Mouse (Mus musculus) spleen, adult 12 weeks (tissue): ENCODE data around the gene Kcnip1.

Experiments
- DNase-seq: peaks from one replicate; pipeline ENCODE4 v3.0.0; 2022; ENCODE audit warnings: low spot score

The Kcnip1 gene

GRCm38 (mm10) chr11:33901783-33902182, 91.2 kb downstream of the Kcnip1 start:
- no peak for DNase-seq

GRCm38 (mm10) chr11:33891084-33891483, 101.9 kb downstream of the Kcnip1 start:
- no peak for DNase-seq

GRCm38 (mm10) chr11:33890382-33890781, 102.6 kb downstream of the Kcnip1 start:
- DNase-seq = no peak

- no peak for DNase-seq
These were observed 105.3 kb downstream of the Kcnip1 start for GRCm38 (mm10) chr11:33887660-33888059.

- no peak for DNase-seq
These were observed 107.0 kb downstream of the Kcnip1 start for GRCm38 (mm10) chr11:33885981-33886380.

- no peak for DNase-seq
These were observed 110.1 kb downstream of the Kcnip1 start for GRCm38 (mm10) chr11:33882731-33883328.

- no peak for DNase-seq
These were observed 118.0 kb downstream of the Kcnip1 start for GRCm38 (mm10) chr11:33874925-33875324.

- no peak for DNase-seq
These were observed 119.7 kb downstream of the Kcnip1 start for GRCm38 (mm10) chr11:33873071-33873781.

GRCm38 (mm10) chr11:33872716-33873048, 120.3 kb downstream of the Kcnip1 start:
- DNase-seq = no peak

- DNase-seq = no peak
These were observed 120.8 kb downstream of the Kcnip1 start for GRCm38 (mm10) chr11:33871998-33872715.

- DNase-seq = no peak
These were observed 122.7 kb downstream of the Kcnip1 start for GRCm38 (mm10) chr11:33870246-33870645.

- DNase-seq = no peak
These were observed 123.4 kb downstream of the Kcnip1 start for GRCm38 (mm10) chr11:33869559-33869958.

GRCm38 (mm10) chr11:33866775-33867174, 126.2 kb downstream of the Kcnip1 start:
- no peak for DNase-seq

GRCm38 (mm10) chr11:33864245-33864644, 128.7 kb downstream of the Kcnip1 start:
- DNase-seq = no peak

GRCm38 (mm10) chr11:33861823-33862222, 131.1 kb downstream of the Kcnip1 start:
- no peak for DNase-seq

GRCm38 (mm10) chr11:33860905-33861582, 131.9 kb downstream of the Kcnip1 start:
- no peak for DNase-seq

- DNase-seq = no peak
These were observed 143.3 kb downstream of the Kcnip1 start for GRCm38 (mm10) chr11:33849614-33850013.

- DNase-seq = no peak
These were observed 144.3 kb downstream of the Kcnip1 start for GRCm38 (mm10) chr11:33848685-33849084.

GRCm38 (mm10) chr11:33845931-33846330, 147.0 kb downstream of the Kcnip1 start:
- DNase-seq = no peak

- no peak for DNase-seq
These were observed 149.6 kb downstream of the Kcnip1 start for GRCm38 (mm10) chr11:33843294-33843864.

GRCm38 (mm10) chr11:33839049-33839448, 153.9 kb downstream of the Kcnip1 start:
- no peak for DNase-seq

GRCm38 (mm10) chr11:33829774-33830173, 163.2 kb downstream of the Kcnip1 start:
- DNase-seq = no peak
